Comparison of ENCODE assay signal across 25 mouse cellular contexts in the genomic region with DNA sequence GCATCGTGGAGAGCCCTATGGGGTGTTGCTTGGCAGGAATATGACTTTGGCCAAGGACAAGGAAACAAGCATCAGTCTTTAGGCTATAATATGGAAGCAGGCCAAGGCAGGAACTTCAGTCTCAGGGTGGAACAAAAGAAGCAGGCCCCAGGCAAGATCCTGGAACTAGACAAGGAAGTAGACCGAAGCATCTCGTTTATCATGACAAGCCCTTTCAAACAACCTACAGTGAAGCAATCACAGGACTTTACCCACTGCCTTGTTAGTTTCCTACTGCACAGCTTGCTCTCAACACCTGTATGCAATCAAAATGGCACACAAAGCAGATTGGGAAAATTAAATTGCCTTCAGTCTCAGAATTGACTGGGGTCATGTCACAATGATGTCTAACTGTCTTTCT.
DNase-seq lines count a peak whose midpoint lies in the region; ATAC-seq lines count a peak whose summit lies in the region.
"Had no signal": no experiment of that assay in that cellular context is flagged by ENCODE, and none has a peak within 500 bp of the region (broad histone marks: within the 10 kb centered on the region; RNA-seq: fewer than 3 reads in every experiment).

No protein-coding gene starts in this region.

- H3K9me3 ChIP-seq in midbrain, embryonic 11.5 days (ENCODE audit: control insufficient read depth, low read length), result no peaks in the 10 kb centered on the region
- H3K9me3 ChIP-seq in midbrain, embryonic 16.5 days (replicated peaks; ENCODE audit: control insufficient read depth, low read length, poor library complexity, severe bottlenecking), result no peaks in the 10 kb centered on the region
- no peaks in the 10 kb centered on the region for H3K9me3 ChIP-seq in intestine, embryonic 16.5 days (ENCODE audit: control insufficient read depth, low read length)
- H3K9me3 ChIP-seq: embryonic facial prominence, embryonic 12.5 days; embryonic facial prominence, embryonic 15.5 days; heart, embryonic 10.5 days; heart, embryonic 13.5 days had no signal

- no peak overlapping the region for H3K4me2 ChIP-seq in midbrain, embryonic 11.5 days
- no peak overlapping the region for H3K4me2 ChIP-seq in midbrain, embryonic 16.5 days (ENCODE audit: low read length)
- no peak overlapping the region for H3K4me2 ChIP-seq in intestine, embryonic 16.5 days (ENCODE audit: low read depth, low read length)
- H3K4me2 ChIP-seq: embryonic facial prominence, embryonic 12.5 days; embryonic facial prominence, embryonic 15.5 days; heart, embryonic 13.5 days; hindbrain, embryonic 14.5 days had no signal

- no peaks in the 10 kb centered on the region for H3K4me1 ChIP-seq in midbrain, embryonic 11.5 days (ENCODE audit: control insufficient read depth, insufficient read depth, low read length)
- H3K4me1 ChIP-seq in midbrain, embryonic 16.5 days (ENCODE audit: control insufficient read depth, insufficient read depth, low read length), result no peaks in the 10 kb centered on the region
- H3K4me1 ChIP-seq in intestine, embryonic 16.5 days (ENCODE audit: control insufficient read depth, insufficient read depth, low read length), result no peaks in the 10 kb centered on the region
- H3K4me1 ChIP-seq: embryonic facial prominence, embryonic 12.5 days; embryonic facial prominence, embryonic 15.5 days; heart, embryonic 10.5 days had no signal

- H3K4me3 ChIP-seq in midbrain, embryonic 11.5 days (ENCODE audit: low read depth, low read length), result no peak overlapping the region
- no peak overlapping the region for H3K4me3 ChIP-seq in midbrain, embryonic 16.5 days (ENCODE audit: low read depth, low read length)
- no peak overlapping the region for H3K4me3 ChIP-seq in intestine, embryonic 16.5 days (ENCODE audit: low read length)
- H3K4me3 ChIP-seq: embryonic facial prominence, embryonic 12.5 days; embryonic facial prominence, embryonic 15.5 days; heart, adult 2 months; heart, embryonic 10.5 days; heart, embryonic 13.5 days had no signal

- DNase-seq in midbrain, embryonic 11.5 days (ENCODE audit: low spot score, missing footprints), result peak; percentile 51
- peak; percentile 60 for DNase-seq in ZHBTc4 (ENCODE audit: low read depth, low spot score)
- DNase-seq in cerebellum, postnatal 36 days, result no peak
- DNase-seq in right cerebral cortex, postnatal 25 days, result no peak
- DNase-seq: adrenal gland, adult 2 months; adrenal gland, postnatal 14 days; cerebellum, adult 11-12 months; cerebellum, adult 8-10 months; cerebellum, postnatal 10 days; forebrain, postnatal 0 days; gastrocnemius, postnatal 25 days; heart, adult 2 months; heart, postnatal 14 days; heart, postnatal 4 days had no signal

- 86% methylated on average over 3 of the region's 3 CpGs for WGBS in midbrain, embryonic 11.5 days
- WGBS in midbrain, embryonic 16.5 days, result 81% methylated on average over 3 of the region's 3 CpGs
- WGBS in intestine, embryonic 16.5 days, result 63% methylated on average over 3 of the region's 3 CpGs

- H3K9ac ChIP-seq in midbrain, embryonic 11.5 days (ENCODE audit: low read length), result no peak overlapping the region
- no peak overlapping the region for H3K9ac ChIP-seq in midbrain, embryonic 16.5 days (ENCODE audit: low read depth, low read length)
- no peak overlapping the region for H3K9ac ChIP-seq in intestine, embryonic 16.5 days (ENCODE audit: low read depth, low read length)
- H3K9ac ChIP-seq: embryonic facial prominence, embryonic 12.5 days; embryonic facial prominence, embryonic 15.5 days; forebrain, postnatal 0 days; heart, embryonic 13.5 days; hindbrain, embryonic 14.5 days had no signal

- H3K27ac ChIP-seq in midbrain, embryonic 11.5 days (ENCODE audit: low read depth, low read length), result no peak overlapping the region
- no peak overlapping the region for H3K27ac ChIP-seq in midbrain, embryonic 16.5 days (ENCODE audit: low read length)
- H3K27ac ChIP-seq in intestine, embryonic 16.5 days (ENCODE audit: low read length), result no peak overlapping the region
- H3K27ac ChIP-seq: embryonic facial prominence, embryonic 12.5 days; embryonic facial prominence, embryonic 15.5 days; heart, adult 2 months; heart, embryonic 10.5 days; heart, embryonic 13.5 days; hindbrain, embryonic 14.5 days; hindbrain, postnatal 0 days had no signal

- ATAC-seq in midbrain, embryonic 11.5 days (ENCODE audit: low FRiP score), result no peak
- no peak for ATAC-seq in midbrain, embryonic 16.5 days
- ATAC-seq in intestine, embryonic 16.5 days, result peak; percentile 67
- ATAC-seq: CD4-positive, CD25-positive, alpha-beta regulatory T cell, adult 4 months; forebrain, embryonic 14.5 days; forebrain, postnatal 0 days; hindbrain, postnatal 0 days; inflammation-experienced regulatory T-cells, adult 6 months had no signal

- H3K36me3 ChIP-seq in midbrain, embryonic 11.5 days (ENCODE audit: control insufficient read depth, insufficient read depth, low read length), result no peaks in the 10 kb centered on the region
- H3K36me3 ChIP-seq in midbrain, embryonic 16.5 days (ENCODE audit: control insufficient read depth, insufficient read depth, low read length), result no peaks in the 10 kb centered on the region
- H3K36me3 ChIP-seq in intestine, embryonic 16.5 days (ENCODE audit: control insufficient read depth, insufficient read depth, low read length), result no peaks in the 10 kb centered on the region
- H3K36me3 ChIP-seq: embryonic facial prominence, embryonic 12.5 days; embryonic facial prominence, embryonic 15.5 days; heart, embryonic 10.5 days; heart, embryonic 13.5 days had no signal

- H3K27me3 ChIP-seq in midbrain, embryonic 11.5 days (ENCODE audit: control insufficient read depth, insufficient read depth, low read length), result no peaks in the 10 kb centered on the region
- no peaks in the 10 kb centered on the region for H3K27me3 ChIP-seq in midbrain, embryonic 16.5 days (ENCODE audit: control insufficient read depth, insufficient read depth, low read depth, low read length)
- H3K27me3 ChIP-seq in intestine, embryonic 16.5 days (replicated peaks; ENCODE audit: control insufficient read depth, insufficient read depth, low read length), result no peaks in the 10 kb centered on the region
- H3K27me3 ChIP-seq: embryonic facial prominence, embryonic 12.5 days; embryonic facial prominence, embryonic 15.5 days; heart, embryonic 13.5 days had no signal

Comparison
In these comparisons a context has a peak if more than half of its experiments do, and no peak if none do; other contexts are left out.
1. DNase-seq: peak in midbrain, embryonic 11.5 days (single experiment) and ZHBTc4 (single experiment); none in cerebellum, postnatal 36 days (0 of 2) and right cerebral cortex, postnatal 25 days (single experiment).